Comparison of ENCODE assay signal across 24 mouse cellular contexts in the genomic region with DNA sequence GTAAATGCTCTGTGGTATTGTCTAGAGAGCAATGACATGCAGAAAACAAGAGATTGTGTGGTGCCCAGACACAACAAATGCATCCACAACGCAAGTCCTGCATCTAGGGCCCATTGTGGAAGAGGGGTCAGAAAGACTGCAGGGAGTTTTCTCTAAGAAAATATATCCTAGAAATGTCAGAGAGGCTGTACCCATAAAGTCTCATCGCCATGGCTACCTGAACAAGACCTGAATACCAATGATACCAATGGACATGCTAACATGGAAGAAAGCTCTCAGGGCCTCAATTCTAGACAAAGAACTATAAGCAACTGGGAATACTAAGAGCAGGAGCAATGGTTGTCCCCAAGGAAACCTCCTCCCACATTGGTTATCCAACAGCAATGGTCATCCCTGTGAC. TPM values are rescaled to one million over a fixed set of nuclear protein-coding genes. Genes with fewer than 3 reads are reported as not detected.
"Had no signal": no experiment of that assay in that cellular context is flagged by ENCODE, and none has a peak within 500 bp of the region (broad histone marks: within the 10 kb centered on the region; RNA-seq: fewer than 3 reads in every experiment).

No protein-coding gene starts in this region.

- H3K27me3 ChIP-seq: intestine, embryonic 15.5 days; kidney, embryonic 15.5 days; limb, embryonic 13.5 days; liver, embryonic 12.5 days; liver, embryonic 15.5 days; lung, embryonic 15.5 days; megakaryocyte, embryonic 14.5 days had no signal

- H3K4me2 ChIP-seq: intestine, embryonic 15.5 days; kidney, embryonic 15.5 days; limb, embryonic 13.5 days; liver, embryonic 12.5 days; liver, embryonic 15.5 days; lung, embryonic 15.5 days had no signal

- H3K4me3 ChIP-seq: intestine, embryonic 15.5 days; kidney, embryonic 15.5 days; left cerebral cortex, adult 2 months; limb, embryonic 13.5 days; liver, embryonic 12.5 days; liver, embryonic 15.5 days; lung, embryonic 15.5 days; megakaryocyte, embryonic 14.5 days had no signal

- H3K36me3 ChIP-seq: intestine, embryonic 15.5 days; kidney, embryonic 15.5 days; limb, embryonic 13.5 days; liver, embryonic 12.5 days; liver, embryonic 15.5 days; lung, embryonic 15.5 days had no signal

- ATAC-seq: intestine, embryonic 15.5 days; liver, embryonic 12.5 days had no signal

- H3K4me1 ChIP-seq: intestine, embryonic 15.5 days; kidney, embryonic 15.5 days; limb, embryonic 13.5 days; liver, embryonic 12.5 days; liver, embryonic 15.5 days; lung, embryonic 15.5 days; megakaryocyte, embryonic 14.5 days had no signal

- DNase-seq: kidney, adult 11 months; kidney, adult 8-10 months; kidney, postnatal 10 days; kidney, postnatal 36 days; layer of hippocampus, postnatal 36 days; liver; lung, adult 18-20 months; lung, postnatal 10 days; lung, postnatal 36 days; right cerebral cortex, adult 18-20 months; right cerebral cortex, postnatal 14 days; right cerebral cortex, postnatal 4 days; thymus, adult 2 months; thymus, postnatal 14 days; thymus, postnatal 4 days had no signal

- H3K9ac ChIP-seq: intestine, embryonic 15.5 days; kidney, embryonic 15.5 days; limb, embryonic 13.5 days; liver, embryonic 12.5 days; liver, embryonic 15.5 days; lung, embryonic 15.5 days had no signal

- H3K9me3 ChIP-seq: intestine, embryonic 15.5 days; kidney, embryonic 15.5 days; limb, embryonic 13.5 days; liver, embryonic 12.5 days; liver, embryonic 15.5 days; lung, embryonic 15.5 days had no signal

- H3K27ac ChIP-seq: intestine, embryonic 15.5 days; kidney, embryonic 15.5 days; left cerebral cortex, adult 2 months; limb, embryonic 13.5 days; liver, embryonic 12.5 days; liver, embryonic 15.5 days; lung, embryonic 15.5 days; stomach, postnatal 0 days had no signal

RNA-seq across cellular contexts. Expression of a gene that starts 34.0 kb away (rescaled TPM):
- polyA plus RNA-seq: liver, embryonic 15.5 days had no signal
